Mouse (Mus musculus) lung, embryonic 15.5 days (tissue): Measurements from ENCODE around the gene Armc8. TPM values are rescaled to one million over a fixed set of nuclear protein-coding genes. Genes with fewer than 3 reads are reported as not detected.

Source experiments
- ATAC-seq: fragments of 200-750 bp; cut with Nextera tagmentation; 2 replicates; pipeline ENCODE4 v1.8.0; 2017; ENCODE audit warnings: moderate number of reproducible peaks, borderline replicate concordance; ENCODE audit not compliant: low FRiP score, low TSS enrichment; ENCODE audit errors: extremely low read depth
- H3K27ac ChIP-seq: fragments of 300-500 bp; sonication (generic); 2 replicates; pipeline ENCODE4 v1.5.1; 2015; ENCODE audit warnings: moderate library complexity, mild to moderate bottlenecking, inconsistent platforms
- H3K27me3 ChIP-seq: fragments of 300-500 bp; sonication (generic); 2 replicates; pipeline ENCODE4 v1.6.1; 2015; ENCODE audit warnings: inconsistent platforms
- H3K36me3 ChIP-seq: fragments of 300-500 bp; sonication (generic); 2 replicates; pipeline ENCODE4 v1.6.1; 2015; ENCODE audit warnings: inconsistent platforms
- H3K4me1 ChIP-seq: fragments of 300-500 bp; sonication (generic); 2 replicates; pipeline ENCODE4 v1.6.1; 2015; ENCODE audit warnings: inconsistent platforms
- H3K4me2 ChIP-seq: fragments of 300-500 bp; sonication (generic); 2 replicates; pipeline ENCODE4 v1.6.1; 2015; ENCODE audit warnings: inconsistent platforms, mild to moderate bottlenecking, moderate library complexity
- H3K4me3 ChIP-seq: fragments of 300-500 bp; sonication (generic); 2 replicates; pipeline ENCODE4 v1.5.1; 2015; ENCODE audit warnings: mild to moderate bottlenecking, inconsistent platforms
- H3K9ac ChIP-seq: fragments of 300-500 bp; sonication (generic); 2 replicates; pipeline ENCODE4 v1.6.1; 2015; ENCODE audit warnings: inconsistent platforms
- H3K9me3 ChIP-seq: fragments of 300-500 bp; sonication (generic); 2 replicates; pipeline ENCODE4 v1.6.1; 2016; ENCODE audit warnings: inconsistent platforms
- WGBS: fragments of 180-500 bp; shearing (Covaris S2); methylation state at CpG from one replicate; pipeline ENCODE4 v1.1.7; 2015; 5-methylcytosine and 5-hydroxymethylcytosine counted together
- polyA plus RNA-seq: library from polyadenylated mRNA; unstranded; fragments of >200 nt; fragmentation: Nextera tagmentation; extraction: Ambion mirVana; gene quantifications from 2 replicates; pipeline ENCODE4 v1.2.1, GENCODE M21; 2015

Gene Armc8
- polyA plus RNA-seq, 1 experiment from 2014 or later: 24.5 TPM

- no peak for ATAC-seq
Observed at GRCm38 (mm10) chr9:99559557-99559904, 9.2 kb downstream of the Armc8 start.

DNA sequence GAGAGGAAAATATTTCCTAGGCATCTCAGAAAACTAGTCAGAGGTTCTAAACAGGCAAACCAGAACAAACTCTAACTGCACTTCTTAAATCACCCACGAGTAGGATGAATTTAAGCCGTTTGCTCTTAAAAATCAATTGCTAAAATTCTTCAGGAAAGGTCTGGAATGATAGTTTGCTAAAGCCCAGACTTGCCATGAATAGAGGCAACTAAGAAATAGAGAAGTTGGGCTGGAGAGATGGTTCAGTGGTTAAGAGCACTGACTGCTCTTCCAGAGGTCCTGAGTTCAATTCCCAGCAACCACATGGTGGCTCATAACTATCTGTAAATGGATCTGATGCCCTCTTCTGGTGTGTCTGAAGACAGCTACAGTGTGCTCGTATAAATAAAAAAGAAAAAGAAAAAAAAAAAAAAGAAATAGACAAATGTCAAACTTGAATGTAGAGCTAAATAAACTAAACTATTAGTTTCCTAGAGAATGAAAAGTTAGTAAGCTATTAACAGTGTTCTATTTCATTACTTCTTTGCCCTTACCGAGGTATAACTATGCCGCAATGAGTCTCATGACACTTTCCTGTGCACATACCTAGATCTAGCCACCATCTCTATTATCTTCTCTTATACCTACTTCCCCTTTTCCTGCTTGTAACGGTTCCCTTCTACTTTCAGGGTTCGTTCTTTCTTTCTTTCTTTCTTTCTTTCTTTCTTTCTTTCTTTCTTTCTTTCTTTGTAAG, 9.7 kb downstream of the Armc8 start:
- Histone ChIP-seq H3K4me2 (no peak overlapping the region), H3K4me3 (no peak overlapping the region), H3K9ac (no peak overlapping the region), H3K9me3 (no peaks in the 10 kb centered on the region), H3K4me1 (no peaks in the 10 kb centered on the region), H3K27me3 (no peaks in the 10 kb centered on the region), H3K36me3 (no peaks in the 10 kb centered on the region), H3K27ac (no peak overlapping the region)
- ATAC-seq: no peak
- 84% methylated on average over 7 of the region's 7 CpGs for WGBS

More at GRCm38 (mm10) chr9:99559557-99559904, 9.2 kb downstream of the Armc8 start:
- no peak overlapping the region for H3K27ac ChIP-seq
- H3K4me1 ChIP-seq: no peaks in the 10 kb centered on the region
- no peak overlapping the region for H3K9ac ChIP-seq
- H3K4me2 ChIP-seq: no peak overlapping the region
- no peaks in the 10 kb centered on the region for H3K9me3 ChIP-seq
- no peaks in the 10 kb centered on the region for H3K27me3 ChIP-seq
- no peaks in the 10 kb centered on the region for H3K36me3 ChIP-seq
- no peak overlapping the region for H3K4me3 ChIP-seq

DNA sequence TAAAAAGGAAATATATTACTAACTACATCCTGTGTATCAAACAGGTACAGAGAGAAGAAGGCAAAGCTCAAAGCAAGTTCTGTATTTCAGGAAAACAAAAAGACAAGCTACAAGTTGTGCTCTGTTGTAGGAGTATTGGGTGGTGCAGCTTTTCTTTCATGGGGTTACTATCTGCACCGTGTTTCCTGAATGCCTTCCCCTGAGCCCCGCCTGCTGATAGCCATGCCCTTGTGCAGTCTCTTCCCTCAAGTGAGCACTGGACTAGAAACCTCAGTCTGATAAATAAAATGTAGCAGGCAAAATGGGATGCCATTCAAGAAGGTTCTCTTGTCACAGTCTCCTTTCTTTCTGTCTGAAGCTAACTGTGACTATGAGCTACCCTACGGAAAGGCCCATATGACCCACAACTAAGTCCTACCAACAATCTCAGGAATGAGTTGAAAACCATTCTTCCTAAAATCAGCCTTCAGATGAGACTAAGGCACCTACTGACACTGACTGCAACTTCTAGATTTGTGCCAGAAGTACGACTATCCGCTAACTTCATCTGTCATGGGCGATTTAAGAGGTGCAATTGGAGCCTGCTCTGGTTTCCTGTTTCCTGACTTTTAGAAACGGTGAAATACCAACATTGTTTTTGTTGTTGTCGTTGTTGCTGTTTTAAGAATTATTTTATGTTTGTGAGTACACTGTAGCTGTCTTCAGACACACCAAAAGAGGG, 11.0 kb downstream of the Armc8 start:
- H3K27me3 ChIP-seq: no peaks in the 10 kb centered on the region
- no peak overlapping the region for H3K4me2 ChIP-seq
- H3K9ac ChIP-seq: no peak overlapping the region
- no peaks in the 10 kb centered on the region for H3K9me3 ChIP-seq
- no peak overlapping the region for H3K4me3 ChIP-seq
- H3K27ac ChIP-seq: no peak overlapping the region
- no peaks in the 10 kb centered on the region for H3K36me3 ChIP-seq
- ATAC-seq: no peak
- 81% methylated on average over 8 of the region's 8 CpGs for WGBS
- H3K4me1 ChIP-seq: no peaks in the 10 kb centered on the region

DNA sequence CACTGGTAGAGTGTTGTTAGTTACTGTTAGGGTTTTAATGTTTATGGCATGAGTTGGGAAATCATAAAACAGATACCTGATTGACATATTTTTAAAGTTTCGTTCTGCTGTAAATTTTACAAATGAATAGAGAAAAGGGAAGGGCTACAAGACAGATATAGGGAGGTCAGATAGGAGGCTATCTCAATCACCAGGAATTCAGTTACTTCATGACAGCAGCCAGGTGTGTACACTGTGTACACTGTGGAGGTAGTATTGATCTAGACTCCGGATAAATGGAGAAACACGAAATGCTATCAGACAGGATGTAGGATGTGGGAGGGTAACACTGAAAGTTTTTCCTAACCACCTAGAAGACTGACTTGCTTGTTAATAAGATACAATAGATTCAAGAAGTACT, 13.4 kb downstream of the Armc8 start:
- H3K4me3 ChIP-seq: no peak overlapping the region
- no peak overlapping the region for H3K27ac ChIP-seq
- 78% methylated on average over 3 of the region's 3 CpGs for WGBS
- H3K36me3 ChIP-seq: no peaks in the 10 kb centered on the region
- no peaks in the 10 kb centered on the region for H3K4me1 ChIP-seq
- H3K4me2 ChIP-seq: no peak overlapping the region
- H3K9me3 ChIP-seq: no peaks in the 10 kb centered on the region
- no peak overlapping the region for H3K9ac ChIP-seq
- H3K27me3 ChIP-seq: no peaks in the 10 kb centered on the region
- ATAC-seq: no peak

DNA sequence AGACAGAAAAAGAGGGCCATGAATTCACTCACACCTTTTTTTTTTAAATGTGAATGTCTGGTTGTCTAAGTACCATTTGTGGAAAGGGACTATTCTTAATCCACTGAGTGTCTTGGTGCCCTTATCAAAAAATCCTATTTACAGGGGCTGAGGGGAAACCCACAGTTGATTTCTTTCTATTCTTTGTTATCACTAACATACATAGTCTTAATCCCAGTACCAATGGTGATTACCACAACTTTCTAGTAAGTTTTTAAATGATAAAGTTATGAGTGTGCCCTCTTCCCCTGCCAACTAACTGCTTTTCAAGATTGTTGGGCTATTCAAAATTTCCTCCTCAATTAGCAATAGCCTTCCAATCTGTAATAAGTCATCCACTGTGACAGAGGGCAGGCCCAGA, 14.6 kb downstream of the Armc8 start:
- Histone ChIP-seq H3K4me3 (no peak overlapping the region), H3K4me1 (no peaks in the 10 kb centered on the region), H3K9me3 (no peaks in the 10 kb centered on the region), H3K4me2 (no peak overlapping the region), H3K27me3 (no peaks in the 10 kb centered on the region), H3K9ac (no peak overlapping the region), H3K36me3 (no peaks in the 10 kb centered on the region), H3K27ac (no peak overlapping the region)
- no peak for ATAC-seq

- Histone ChIP-seq H3K27ac (no peak overlapping the region), H3K4me1 (no peaks in the 10 kb centered on the region), H3K27me3 (no peaks in the 10 kb centered on the region), H3K4me3 (no peak overlapping the region), H3K9me3 (no peaks in the 10 kb centered on the region), H3K36me3 (no peaks in the 10 kb centered on the region), H3K9ac (no peak overlapping the region), H3K4me2 (no peak overlapping the region)
- no peak for ATAC-seq
- whole genome bisulfite sequencing: 78% methylated on average over 2 of the region's 2 CpGs
Observed at GRCm38 (mm10) chr9:99553049-99553448, 15.7 kb downstream of the Armc8 start.

- ATAC-seq: no peak
- Histone ChIP-seq H3K4me3 (no peak overlapping the region), H3K4me1 (no peaks in the 10 kb centered on the region), H3K9ac (no peak overlapping the region), H3K27ac (no peak overlapping the region), H3K36me3 (no peaks in the 10 kb centered on the region), H3K27me3 (no peaks in the 10 kb centered on the region), H3K4me2 (no peak overlapping the region), H3K9me3 (no peaks in the 10 kb centered on the region)
- WGBS: 69% methylated on average over 2 of the region's 2 CpGs
Observed at GRCm38 (mm10) chr9:99552068-99552467, 16.6 kb downstream of the Armc8 start.

- H3K9me3 ChIP-seq: no peaks in the 10 kb centered on the region
- H3K4me2 ChIP-seq: no peak overlapping the region
- H3K27ac ChIP-seq: no peak overlapping the region
- no peaks in the 10 kb centered on the region for H3K36me3 ChIP-seq
- no peak overlapping the region for H3K9ac ChIP-seq
- H3K4me3 ChIP-seq: no peak overlapping the region
- no peaks in the 10 kb centered on the region for H3K4me1 ChIP-seq
- ATAC-seq: no peak
- WGBS: 92% methylated on average over 1 of the region's 1 CpGs
- no peaks in the 10 kb centered on the region for H3K27me3 ChIP-seq
Observed at GRCm38 (mm10) chr9:99546259-99546658, 22.4 kb downstream of the Armc8 start.

- ATAC-seq: no peak
- Histone ChIP-seq H3K4me2 (no peak overlapping the region), H3K27me3 (no peaks in the 10 kb centered on the region), H3K36me3 (peaks cover 37% of the 10 kb centered on the region), H3K9me3 (no peaks in the 10 kb centered on the region), H3K9ac (no peak overlapping the region), H3K27ac (no peak overlapping the region), H3K4me1 (no peaks in the 10 kb centered on the region), H3K4me3 (no peak overlapping the region)
- WGBS: 85% methylated on average over 1 of the region's 1 CpGs
Observed at GRCm38 (mm10) chr9:99531865-99532264, 36.8 kb downstream of the Armc8 start.

DNA sequence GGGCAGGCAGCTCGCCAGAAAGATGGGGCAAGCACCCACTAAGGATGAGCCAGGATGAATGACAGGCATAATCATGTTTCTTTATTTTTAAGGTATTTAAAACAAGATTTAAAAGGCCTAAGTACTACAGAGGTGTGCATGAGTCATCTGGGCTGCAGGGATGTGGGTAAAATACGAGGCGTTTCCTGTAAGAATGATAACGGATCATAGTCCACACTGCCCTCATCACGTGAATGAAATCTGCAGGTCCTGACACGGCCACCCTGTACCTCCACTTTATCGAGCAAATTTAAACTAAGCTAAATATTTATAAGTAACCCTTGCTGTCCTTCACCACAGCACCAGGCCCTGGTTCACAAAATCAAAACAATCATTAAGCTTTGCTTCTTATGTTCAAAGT, 62.8 kb downstream of the Armc8 start:
- no peak overlapping the region for H3K9ac ChIP-seq
- H3K27me3 ChIP-seq: no peaks in the 10 kb centered on the region
- WGBS: 39% methylated on average over 7 of the region's 7 CpGs
- H3K27ac ChIP-seq: no peak overlapping the region
- no peaks in the 10 kb centered on the region for H3K4me1 ChIP-seq
- no peak overlapping the region for H3K4me2 ChIP-seq
- no peaks in the 10 kb centered on the region for H3K9me3 ChIP-seq
- H3K4me3 ChIP-seq: no peak overlapping the region
- peaks cover 15% of the 10 kb centered on the region; the same call in 1 of the 2 replicates for H3K36me3 ChIP-seq
- ATAC-seq: no peak

DNA sequence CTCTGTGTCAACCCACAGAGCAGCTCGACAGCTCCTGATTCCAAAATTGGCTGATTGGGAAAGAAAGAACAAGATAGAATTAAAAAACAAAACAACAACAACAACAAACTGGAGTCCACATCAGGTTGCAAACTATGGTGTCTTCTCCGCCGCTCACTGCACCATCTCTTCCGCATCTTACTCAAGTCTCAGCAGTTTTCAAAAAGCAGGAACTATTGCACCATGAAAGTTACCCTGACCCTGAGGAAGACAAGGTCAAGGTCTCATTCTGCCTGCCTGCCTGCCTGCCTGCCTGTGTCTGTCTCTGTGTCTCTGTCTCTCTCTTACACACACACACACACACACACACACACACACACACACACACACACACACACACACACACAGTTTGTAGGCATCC, 69.4 kb downstream of the Armc8 start:
- Histone ChIP-seq H3K4me1 (no peaks in the 10 kb centered on the region), H3K27ac (no peak overlapping the region), H3K4me3 (no peak overlapping the region), H3K9me3 (no peaks in the 10 kb centered on the region), H3K27me3 (no peaks in the 10 kb centered on the region), H3K9ac (no peak overlapping the region), H3K4me2 (no peak overlapping the region), H3K36me3 (peaks cover 27% of the 10 kb centered on the region)
- WGBS: 87% methylated on average over 4 of the region's 4 CpGs
- ATAC-seq: no peak

DNA sequence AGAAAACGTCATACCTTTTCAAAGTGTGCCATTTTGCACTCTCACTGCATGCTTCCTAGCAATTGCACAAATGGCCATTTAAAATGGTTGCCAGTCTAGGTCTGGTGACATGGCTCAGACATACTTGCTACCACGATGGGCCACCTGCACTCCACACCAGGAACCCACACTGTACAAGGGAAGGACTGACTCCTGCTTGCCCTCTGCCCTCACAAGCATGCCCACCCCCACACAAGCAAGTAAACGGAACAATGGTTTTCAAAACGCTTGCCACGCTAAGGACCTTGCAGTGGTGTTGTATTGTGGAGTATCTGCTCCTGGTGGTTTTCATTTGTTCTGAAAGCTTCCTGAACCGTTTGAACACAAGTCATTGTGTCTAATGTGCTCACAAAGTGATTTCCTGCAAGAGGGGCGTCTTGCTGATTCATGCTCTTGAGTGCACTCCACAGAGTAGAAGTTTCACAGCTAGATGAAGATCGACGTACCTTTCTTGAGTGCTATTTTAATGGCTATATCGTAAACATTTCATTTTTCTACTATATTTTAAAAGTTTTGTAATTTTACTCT, 76.0 kb downstream of the Armc8 start:
- H3K4me1 ChIP-seq: no peaks in the 10 kb centered on the region
- 72% methylated on average over 10 of the region's 10 CpGs for whole genome bisulfite sequencing
- H3K27me3 ChIP-seq: no peaks in the 10 kb centered on the region
- no peak overlapping the region for H3K4me3 ChIP-seq
- H3K4me2 ChIP-seq: no peak overlapping the region
- no peak overlapping the region for H3K27ac ChIP-seq
- H3K9me3 ChIP-seq: no peaks in the 10 kb centered on the region
- no peak for ATAC-seq
- no peak overlapping the region for H3K9ac ChIP-seq
- H3K36me3 ChIP-seq: peaks cover 27% of the 10 kb centered on the region
